Mouse (Mus musculus) heart, embryonic 14.5 days (tissue): ENCODE measurements around the gene Synpo2l. TPM values are rescaled to one million over a fixed set of nuclear protein-coding genes. Genes with fewer than 3 reads are reported as not detected.
"Not testable (repeated sequence)": the region's sequence is repeated elsewhere in the genome, so short reads cannot be mapped to it uniquely, and the experiment has no call there.

ENCODE experiments used
- ATAC-seq: fragments of 200-750 bp; cut with Nextera tagmentation; 2 replicates; pipeline ENCODE4 v1.8.0; 2017; ENCODE audit warnings: low read depth, moderate TSS enrichment; ENCODE audit not compliant: insufficient number of reproducible peaks, insufficient read depth, low FRiP score
- H3K27ac ChIP-seq, 2 experiments: fragments of 200-500 bp in 1 of 2; fragments of 300-500 bp in 1 of 2; sonication (generic) in 1 of 2; replicated peaks in 1 of 2; 2 replicates each; pipeline ENCODE4 v1.5.1; 2012 to 2014; ENCODE audit warnings: low read depth in 2 of 2, low read length in 2 of 2, control low read depth in 1 of 2, mild to moderate bottlenecking in 1 of 2, mixed read lengths in 1 of 2; ENCODE audit not compliant: control insufficient read depth in 1 of 2, insufficient read depth in 1 of 2
- H3K27me3 ChIP-seq: fragments of 300-500 bp; sonication (generic); 2 replicates; pipeline ENCODE4 v1.6.1; 2014; ENCODE audit warnings: mild to moderate bottlenecking, low read length, control low read depth; ENCODE audit not compliant: control insufficient read depth, insufficient read depth
- H3K36me3 ChIP-seq: fragments of 300-500 bp; sonication (generic); 2 replicates; pipeline ENCODE4 v1.6.1; 2014; ENCODE audit warnings: mild to moderate bottlenecking, control low read depth, low read length, mixed read lengths; ENCODE audit not compliant: control insufficient read depth, insufficient read depth
- H3K4me1 ChIP-seq, 2 experiments: fragments of 200-500 bp in 1 of 2; fragments of 300-500 bp in 1 of 2; sonication (generic) in 1 of 2; 2 replicates each; pipeline ENCODE4 v1.6.1; 2012 to 2014; ENCODE audit warnings: low read length in 2 of 2, control low read depth in 1 of 2, mixed read lengths in 1 of 2; ENCODE audit not compliant: control insufficient read depth in 2 of 2, insufficient read depth in 2 of 2
- H3K4me2 ChIP-seq: fragments of 300-500 bp; sonication (generic); 2 replicates; pipeline ENCODE4 v1.6.1; 2014; ENCODE audit warnings: mild to moderate bottlenecking, low read length
- H3K4me3 ChIP-seq, 2 experiments: fragments of 200-500 bp in 1 of 2; fragments of 300-500 bp in 1 of 2; sonication (generic) in 1 of 2; 2 replicates each; pipeline ENCODE4 v1.5.1; 2012 to 2014; ENCODE audit warnings: low read length in 2 of 2, mild to moderate bottlenecking in 2 of 2, control low read depth in 1 of 2, low read depth in 1 of 2, moderate library complexity in 1 of 2; ENCODE audit not compliant: control insufficient read depth in 1 of 2, insufficient read depth in 1 of 2
- H3K9ac ChIP-seq: fragments of 300-500 bp; sonication (generic); 2 replicates; pipeline ENCODE4 v1.6.1; 2014; ENCODE audit warnings: mild to moderate bottlenecking, low read length
- H3K9me3 ChIP-seq: fragments of 300-500 bp; sonication (generic); 2 replicates; pipeline ENCODE4 v1.6.1; 2016; ENCODE audit warnings: low read length, control low read depth; ENCODE audit not compliant: control insufficient read depth
- WGBS: fragments of 180-500 bp; shearing (Covaris S2); extraction: QIAGEN DNeasy Blood & Tissue Kit; methylation state at CpG from one replicate; pipeline ENCODE4 v1.1.7; 2014; 5-methylcytosine and 5-hydroxymethylcytosine counted together
- polyA plus RNA-seq: library from polyadenylated mRNA; unstranded; fragments of >200 nt; fragmentation: Nextera tagmentation; extraction: Ambion mirVana; gene quantifications from 2 replicates; pipeline ENCODE4 v1.2.1, GENCODE M21; 2014

The Synpo2l gene
- 153 and 172 TPM in 2 replicates for polyA plus RNA-seq

DNA sequence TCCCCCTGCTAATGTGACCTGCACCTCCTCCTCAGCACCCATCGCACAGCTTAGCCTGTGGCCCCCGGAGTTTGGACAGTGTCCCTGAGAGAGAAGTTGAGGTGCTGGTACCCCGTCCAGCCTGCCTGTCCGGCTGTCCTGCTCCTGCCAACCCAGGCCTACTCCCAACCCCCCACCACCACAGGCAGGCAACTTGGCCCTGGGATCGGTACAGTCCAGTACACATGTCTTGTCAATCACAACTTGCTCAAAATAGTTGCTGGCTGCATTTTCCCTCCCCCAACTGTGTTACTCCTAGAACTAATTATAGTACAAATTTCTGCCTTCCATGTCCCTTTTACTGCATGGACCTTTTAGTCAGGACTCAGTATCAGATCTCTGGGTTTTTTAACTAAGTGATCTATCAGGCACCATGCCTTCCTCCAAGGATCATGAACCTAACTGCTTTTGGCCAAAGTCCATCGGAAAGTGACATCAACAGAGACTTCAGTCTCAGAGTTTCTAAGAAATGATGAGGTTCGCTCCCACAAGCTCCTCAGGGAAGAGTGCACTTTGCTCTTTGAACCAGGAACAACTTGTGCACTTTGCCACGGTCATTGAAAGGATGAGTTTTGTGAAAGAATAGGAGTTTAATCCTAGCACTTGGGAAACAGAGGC, at the start of gene Synpo2l:
Synpo2l (minus strand) TSS at position 201 of the 657 bp plus-strand sequence.
- peak within 1 kb of the TSS; percentile 95 to 96 for H3K27ac ChIP-seq
- H3K9ac ChIP-seq = peak within 1 kb of the TSS; percentile 81
- H3K27me3 ChIP-seq = no peaks in the 10 kb centered on the region
- ATAC-seq = peak; percentile 60
- WGBS = 45% methylated on average over 8 of the region's 8 CpGs
- H3K4me1 ChIP-seq = peaks cover 16 to 34% of the 10 kb centered on the region in 2 experiments
- H3K4me2 ChIP-seq = peak within 1 kb of the TSS; percentile 73
- H3K9me3 ChIP-seq = 0 out of 2 replicates have a peak, but pooled peaks cover 4% of the 10 kb centered on the region
- peak within 1 kb of the TSS; percentile 43 to 52 for H3K4me3 ChIP-seq
- H3K36me3 ChIP-seq = 0 out of 2 replicates have a peak, but pooled peaks cover 3% of the 10 kb centered on the region

DNA sequence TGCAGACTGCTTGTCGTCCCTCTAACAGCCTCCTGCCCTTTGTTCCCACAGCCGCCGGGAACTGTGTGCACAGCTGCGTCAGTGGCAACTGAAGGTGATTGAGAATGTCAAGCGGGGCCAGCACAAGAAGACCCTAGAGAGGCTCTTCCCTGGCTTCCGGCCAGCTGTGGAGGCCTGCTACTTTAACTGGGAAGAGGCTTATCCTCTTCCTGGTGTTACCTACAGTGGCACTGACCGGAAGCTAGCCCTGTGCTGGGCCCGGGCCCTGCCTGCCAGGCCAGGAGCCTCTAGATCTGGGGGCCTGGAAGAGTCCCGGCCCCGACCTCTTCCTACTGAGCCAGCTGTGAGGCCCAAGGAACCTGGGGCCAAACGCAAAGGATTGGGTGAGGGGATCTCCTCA, 45.7 kb upstream of the Synpo2l start:
- H3K4me2 ChIP-seq = peak overlapping the region; percentile 26
- H3K27ac ChIP-seq = peak overlapping the region; percentile 82 to 83

DNA sequence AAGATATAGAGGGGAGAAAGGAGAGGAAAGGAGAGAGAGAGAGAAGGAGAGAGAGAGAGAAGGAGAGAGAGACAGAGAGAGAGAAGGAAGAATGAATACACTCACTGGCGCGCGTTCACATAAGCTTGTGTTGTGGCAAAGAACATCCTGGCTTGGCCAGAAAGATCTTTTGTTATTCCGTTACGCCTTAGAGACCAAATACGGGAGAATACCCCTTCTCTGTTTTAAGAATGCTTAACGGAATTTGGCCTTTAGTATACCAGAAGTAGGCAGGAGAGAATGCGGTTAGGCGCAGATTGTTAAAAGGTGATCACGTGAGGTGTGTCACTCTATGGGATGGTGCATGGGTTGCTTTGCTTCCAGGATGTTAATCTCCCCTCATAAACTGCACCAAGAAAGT, 40.1 kb upstream of the Synpo2l start:
- peaks cover 4 to 25% of the 10 kb centered on the region in 2 experiments for H3K4me1 ChIP-seq
- no peaks in the 10 kb centered on the region for H3K27me3 ChIP-seq
- H3K4me3 ChIP-seq = peak overlapping the region; percentile 89 to 97
- ATAC-seq = no peak
- peak overlapping the region; percentile 88 for H3K4me2 ChIP-seq
- peak overlapping the region in 1 of 2 experiments; percentile 90; a peak in 2 of 4 replicates for H3K27ac ChIP-seq
- peaks cover 47% of the 10 kb centered on the region for H3K36me3 ChIP-seq
- H3K9ac ChIP-seq = peak overlapping the region; percentile 97
- H3K9me3 ChIP-seq = no peaks in the 10 kb centered on the region
- WGBS = 10% methylated on average over 10 of the region's 10 CpGs

More for the DNA sequence above, 45.7 kb upstream of the Synpo2l start:
- H3K9me3 ChIP-seq = no peaks in the 10 kb centered on the region
- peak; percentile 52 for ATAC-seq
- peaks cover 85% of the 10 kb centered on the region for H3K36me3 ChIP-seq
- H3K4me3 ChIP-seq = no peak overlapping the region
- no peaks in the 10 kb centered on the region for H3K27me3 ChIP-seq
- peaks cover 13 to 25% of the 10 kb centered on the region in 2 experiments for H3K4me1 ChIP-seq
- peak overlapping the region; percentile 44 for H3K9ac ChIP-seq
- 22% methylated on average over 11 of the region's 11 CpGs for WGBS

DNA sequence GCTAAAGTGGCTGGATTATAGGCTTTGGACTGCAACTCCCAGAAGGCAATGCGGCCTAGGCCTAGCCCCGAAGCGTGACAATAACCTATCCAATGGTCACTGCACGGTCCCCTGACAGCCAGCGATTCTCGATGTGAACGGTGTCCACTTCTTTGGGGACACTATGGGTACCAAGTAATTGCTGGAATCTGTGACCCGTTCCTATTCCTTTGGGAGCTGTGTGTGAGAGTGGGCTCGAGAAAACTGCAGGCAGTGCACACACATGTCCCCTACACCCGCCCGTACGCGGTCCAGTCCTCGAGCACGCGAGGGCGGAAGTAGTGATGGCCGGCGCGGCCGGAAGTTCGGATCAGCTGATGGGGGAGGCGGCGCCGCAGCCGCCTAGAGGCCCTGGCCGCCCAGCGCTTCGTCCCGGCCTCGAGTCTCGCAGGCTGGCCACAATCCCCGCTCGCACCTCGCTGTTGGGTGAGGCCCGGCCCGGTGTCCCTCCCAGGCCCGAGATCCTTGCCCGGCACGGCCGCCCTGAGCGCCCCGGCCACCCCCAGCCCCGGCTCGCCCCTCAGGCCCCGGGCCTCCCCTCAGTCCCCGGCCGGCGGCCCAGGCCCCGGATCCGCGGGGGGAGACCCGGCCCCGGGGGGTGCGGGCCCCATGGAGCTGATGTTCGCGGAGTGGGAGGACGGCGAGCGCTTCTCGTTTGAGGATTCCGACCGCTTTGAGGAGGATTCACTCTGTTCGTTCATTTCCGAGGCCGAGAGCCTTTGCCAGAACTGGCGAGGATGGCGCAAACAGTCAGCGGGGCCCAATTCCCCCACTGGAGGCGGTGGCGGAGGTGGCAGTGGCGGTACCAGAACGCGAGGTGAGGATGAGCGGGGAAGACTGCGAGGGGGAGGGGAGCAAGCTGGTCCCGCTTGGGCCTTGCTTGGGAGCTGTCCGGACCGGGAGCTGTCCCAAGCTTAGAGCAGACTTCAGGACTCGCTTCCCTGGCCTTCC, 39.3 kb upstream of the Synpo2l start, which contains the start of gene Zswim8:
Zswim8 (plus strand) TSS at position 352 of the 990 bp plus-strand sequence.
- peaks cover 3 to 23% of the 10 kb centered on the region in 2 experiments; a peak in 3 of 4 replicates for H3K4me1 ChIP-seq

DNA sequence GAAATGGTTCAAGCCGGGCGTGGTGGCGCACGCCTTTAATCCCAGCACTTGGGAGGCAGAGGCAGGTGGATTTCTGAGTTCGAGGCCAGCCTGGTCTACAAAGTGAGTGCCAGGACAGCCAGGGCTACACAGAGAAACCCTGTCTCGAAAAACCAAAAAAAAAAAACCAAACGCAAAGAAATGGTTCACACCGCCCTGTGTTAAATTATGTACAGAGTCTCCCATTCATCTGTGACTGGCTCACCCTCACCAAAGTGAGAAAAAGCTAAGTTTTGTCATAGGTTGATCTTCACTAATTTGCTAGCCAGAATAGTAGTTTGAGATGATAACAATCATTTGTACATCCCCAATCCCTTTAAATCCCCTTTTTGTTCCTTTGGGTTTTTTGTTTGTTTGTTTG, 35.3 kb upstream of the Synpo2l start:
- peak overlapping the region; percentile 71 for H3K4me2 ChIP-seq
- peak overlapping the region; percentile 92 for H3K9ac ChIP-seq
- WGBS = 11% methylated on average over 8 of the region's 8 CpGs
- peaks cover 44% of the 10 kb centered on the region for H3K36me3 ChIP-seq
- H3K27ac ChIP-seq = peak overlapping the region; percentile 86 to 89
- H3K9me3 ChIP-seq, ATAC-seq, H3K27me3 ChIP-seq: not testable (repeated sequence)
- H3K4me1 ChIP-seq = peaks cover 0 to 33% of the 10 kb centered on the region in 2 experiments; a peak in 3 of 4 replicates
- peak overlapping the region; percentile 73 to 95 for H3K4me3 ChIP-seq

More for the DNA sequence above, 39.3 kb upstream of the Synpo2l start, which contains the start of gene Zswim8:
- Histone ChIP-seq H3K9ac (peak within 1 kb of the TSS; percentile 97), H3K4me2 (peak within 1 kb of the TSS; percentile 88), H3K36me3 (peaks cover 39% of the 10 kb centered on the region), H3K27me3 (no peaks in the 10 kb centered on the region), H3K4me3 (peak within 1 kb of the TSS; percentile 89 to 97), H3K27ac (peak within 1 kb of the TSS; percentile 73 to 90), H3K9me3 (no peaks in the 10 kb centered on the region)
- WGBS = under 1% methylated on average over 79 of the region's 80 CpGs
- ATAC-seq = peak; percentile 87

DNA sequence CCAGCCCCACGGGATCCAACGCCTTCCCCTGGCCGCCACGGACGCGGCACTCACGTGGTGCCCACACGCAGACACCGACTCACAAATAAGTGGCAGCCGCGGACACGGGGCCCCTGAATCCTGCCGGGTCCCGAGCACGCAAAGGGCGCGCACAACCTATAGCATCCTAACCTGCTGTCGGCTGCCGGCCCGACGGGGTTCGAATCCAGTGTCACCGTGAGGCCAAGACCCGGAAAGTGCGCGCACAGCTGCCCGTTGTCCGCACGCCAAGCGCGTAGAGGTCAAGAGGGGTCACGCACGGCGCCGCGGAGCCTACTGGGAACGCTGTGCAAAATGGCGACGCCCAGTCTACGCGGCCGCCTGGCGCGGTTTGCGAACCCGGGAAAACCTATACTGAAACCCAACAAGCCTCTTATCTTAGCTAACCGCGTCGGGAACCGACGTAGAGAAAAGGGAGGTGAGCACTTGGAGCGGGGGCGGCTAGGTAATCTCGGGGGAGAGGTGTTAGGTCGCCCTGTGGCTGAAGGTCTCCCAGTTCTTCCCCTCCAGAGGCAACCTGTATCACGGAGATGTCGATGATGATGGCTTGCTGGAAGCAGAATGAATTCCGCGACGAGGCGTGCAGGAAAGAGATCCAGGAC, 34.7 kb upstream of the Synpo2l start, which contains the start of gene Chchd1:
Chchd1 (plus strand) TSS at position 266 of the 641 bp plus-strand sequence.
- no peaks in the 10 kb centered on the region for H3K27me3 ChIP-seq

More for the DNA sequence above, 34.7 kb upstream of the Synpo2l start, which contains the start of gene Chchd1:
- no peaks in the 10 kb centered on the region for H3K9me3 ChIP-seq
- H3K27ac ChIP-seq = peak within 1 kb of the TSS; percentile 86 to 89
- peak; percentile 70 for ATAC-seq
- H3K9ac ChIP-seq = peak within 1 kb of the TSS; percentile 92
- peaks cover 0 to 36% of the 10 kb centered on the region in 2 experiments; a peak in 3 of 4 replicates for H3K4me1 ChIP-seq
- peaks cover 50% of the 10 kb centered on the region for H3K36me3 ChIP-seq
- peak within 1 kb of the TSS; percentile 73 to 95 for H3K4me3 ChIP-seq
- peak within 1 kb of the TSS; percentile 71 for H3K4me2 ChIP-seq
- WGBS = under 1% methylated on average over 61 of the region's 61 CpGs
